9 mouse cellular contexts compared by ENCODE assay signal in the genomic region with DNA sequence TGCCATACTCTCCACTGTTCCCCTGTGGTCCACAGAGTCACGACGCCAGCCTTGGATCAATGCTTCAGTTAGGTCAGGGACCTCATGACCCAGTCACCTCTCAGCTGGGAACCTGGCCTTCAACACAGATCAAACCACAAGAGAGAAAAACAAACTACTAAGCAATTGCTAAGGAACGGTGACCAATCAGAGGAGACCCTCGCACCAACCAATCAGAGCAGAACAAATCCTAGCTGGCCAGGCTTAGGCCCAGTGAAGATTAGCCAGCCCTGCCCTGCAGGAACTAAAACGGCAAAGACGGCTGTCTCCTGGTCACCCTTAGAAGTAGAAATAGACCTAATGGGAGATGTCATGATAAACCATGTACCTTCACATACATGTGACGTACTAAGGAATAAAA. TPM values are rescaled to one million over a fixed set of nuclear protein-coding genes. Genes with fewer than 3 reads are reported as not detected.
DNase-seq lines count a peak whose midpoint lies in the region; ATAC-seq and TF ChIP-seq lines count a peak whose summit lies in the region.
"Had no signal": no experiment of that assay in that cellular context is flagged by ENCODE, and none has a peak within 500 bp of the region (broad histone marks: within the 10 kb centered on the region; RNA-seq: fewer than 3 reads in every experiment).

No protein-coding gene starts in this region.

- H3K27me3 ChIP-seq in heart, embryonic 10.5 days (ENCODE audit: insufficient read depth, poor library complexity, severe bottlenecking) = no peaks in the 10 kb centered on the region
- no peaks in the 10 kb centered on the region for H3K27me3 ChIP-seq in heart, embryonic 16.5 days (ENCODE audit: control insufficient read depth, insufficient read depth, low read length)
- no peaks in the 10 kb centered on the region for H3K27me3 ChIP-seq in lung, postnatal 0 days (replicated peaks; ENCODE audit: insufficient read depth, low read length)
- no peaks in the 10 kb centered on the region for H3K27me3 ChIP-seq in stomach, postnatal 0 days (ENCODE audit: control insufficient read depth, insufficient read depth, low read length)

- H3K9me3 ChIP-seq in heart, embryonic 10.5 days = no peaks in the 10 kb centered on the region
- no peaks in the 10 kb centered on the region for H3K9me3 ChIP-seq in heart, embryonic 16.5 days (replicated peaks; ENCODE audit: control insufficient read depth, low read length)
- no peaks in the 10 kb centered on the region for H3K9me3 ChIP-seq in lung, postnatal 0 days (ENCODE audit: low read length)
- H3K9me3 ChIP-seq in stomach, postnatal 0 days (ENCODE audit: control insufficient read depth, low read length) = no peaks in the 10 kb centered on the region
- H3K9me3 ChIP-seq: G1E had no signal

- H3K9ac ChIP-seq in heart, embryonic 16.5 days (ENCODE audit: low read length) = 0 out of 2 replicates have a peak overlapping the region, but pooled peaks have one; percentile 30
- H3K9ac ChIP-seq in lung, postnatal 0 days (replicated peaks; ENCODE audit: low read depth) = no peak overlapping the region
- H3K9ac ChIP-seq in stomach, postnatal 0 days (ENCODE audit: low read length) = no peak overlapping the region

- peak overlapping the region; percentile 47 for H3K4me2 ChIP-seq in heart, embryonic 16.5 days (ENCODE audit: low read depth, low read length)
- H3K4me2 ChIP-seq in lung, postnatal 0 days (replicated peaks; ENCODE audit: low read depth, low read length) = peak overlapping the region; percentile 38
- H3K4me2 ChIP-seq in stomach, postnatal 0 days (replicated peaks; ENCODE audit: low read depth) = peak overlapping the region; percentile 35

- no peak for TF ChIP-seq CTCF in lung, postnatal 0 days (IDR thresholded peaks at IDR 0.05)
- TF ChIP-seq CTCF in stomach, postnatal 0 days (IDR thresholded peaks at IDR 0.05; ENCODE audit: low read depth) = no peak

- DNase-seq in heart, adult 11 months = peak; percentile 98
- no peak for DNase-seq in heart, embryonic 10.5 days (ENCODE audit: low spot score)
- peak; percentile 33 for DNase-seq in embryo, embryonic 11 days
- peak; percentile 75 for DNase-seq in kidney, postnatal 14 days
- peak; percentile 73 for DNase-seq in lung, postnatal 0 days (ENCODE audit: low spot score)
- peak; percentile 73 for DNase-seq in stomach, postnatal 0 days (ENCODE audit: low spot score)

- H3K4me1 ChIP-seq in heart, embryonic 10.5 days = peaks cover 5% of the 10 kb centered on the region; the same call in 1 of the 2 replicates
- peaks cover 5% of the 10 kb centered on the region for H3K4me1 ChIP-seq in heart, embryonic 16.5 days (ENCODE audit: control insufficient read depth, insufficient read depth, low read length)
- no peaks in the 10 kb centered on the region for H3K4me1 ChIP-seq in lung, postnatal 0 days (ENCODE audit: insufficient read depth, low read depth, low read length)
- peaks cover 3% of the 10 kb centered on the region; the same call in 1 of the 2 replicates for H3K4me1 ChIP-seq in stomach, postnatal 0 days (replicated peaks; ENCODE audit: control insufficient read depth, insufficient read depth)

- no peak for TF ChIP-seq EP300 in lung, postnatal 0 days (IDR thresholded peaks at IDR 0.05)
- no peak for TF ChIP-seq EP300 in stomach, postnatal 0 days (optimal IDR thresholded peaks at IDR 0.05)

- WGBS in heart, embryonic 10.5 days = 46% methylated on average over 7 of the region's 7 CpGs
- WGBS in heart, embryonic 16.5 days = 50% methylated on average over 7 of the region's 7 CpGs
- WGBS in lung, postnatal 0 days = 44% methylated on average over 7 of the region's 7 CpGs
- WGBS in stomach, postnatal 0 days = 36% methylated on average over 7 of the region's 7 CpGs

- peaks cover 48% of the 10 kb centered on the region for H3K36me3 ChIP-seq in heart, embryonic 10.5 days
- H3K36me3 ChIP-seq in heart, embryonic 16.5 days (ENCODE audit: control insufficient read depth, insufficient read depth) = peaks cover 22% of the 10 kb centered on the region
- H3K36me3 ChIP-seq in lung, postnatal 0 days (ENCODE audit: insufficient read depth, low read length) = no peaks in the 10 kb centered on the region
- no peaks in the 10 kb centered on the region for H3K36me3 ChIP-seq in stomach, postnatal 0 days (ENCODE audit: control insufficient read depth, insufficient read depth, low read length)

- no peak overlapping the region for H3K27ac ChIP-seq in heart, embryonic 10.5 days
- H3K27ac ChIP-seq in heart, embryonic 16.5 days (ENCODE audit: low read length) = no peak overlapping the region
- H3K27ac ChIP-seq in lung, postnatal 0 days (ENCODE audit: low read length) = no peak overlapping the region
- peak overlapping the region; percentile 46; the same call in 1 of the 2 replicates for H3K27ac ChIP-seq in stomach, postnatal 0 days (replicated peaks)

- ATAC-seq in heart, embryonic 16.5 days (replicated peaks; ENCODE audit: extremely low read depth, insufficient read depth, low FRiP score) = peak; percentile 46
- ATAC-seq in lung, postnatal 0 days = peak; percentile 88
- peak; percentile 92 for ATAC-seq in stomach, postnatal 0 days (ENCODE audit: low FRiP score, low TSS enrichment)
- ATAC-seq in granulocyte monocyte progenitor cell, adult 5-6 weeks (replicated peaks; ENCODE audit: poor library complexity, severe bottlenecking) = no peak

- H3K4me3 ChIP-seq in heart, embryonic 10.5 days = no peak overlapping the region
- peak overlapping the region; percentile 20 for H3K4me3 ChIP-seq in heart, embryonic 16.5 days (ENCODE audit: low read length)
- 0 out of 2 replicates have a peak overlapping the region, but pooled peaks have one; percentile 14 for H3K4me3 ChIP-seq in lung, postnatal 0 days (ENCODE audit: low read depth, low read length)
- no peak overlapping the region for H3K4me3 ChIP-seq in stomach, postnatal 0 days (ENCODE audit: low read depth, low read length)

RNA-seq across cellular contexts. Expression of a gene that starts 9.1 kb away (rescaled TPM):
- 71.9 and 73.4 TPM in 2 replicates for polyA plus RNA-seq in heart, embryonic 10.5 days (2016; fragmentation: Nextera tagmentation; extraction: Ambion mirVana)
- polyA plus RNA-seq in heart, embryonic 16.5 days (2015; fragmentation: Nextera tagmentation; extraction: Ambion mirVana) = 65.6 and 67.6 TPM in 2 replicates
- polyA plus RNA-seq in lung, postnatal 0 days (2015; fragmentation: Nextera tagmentation; extraction: Ambion mirVana) = 19.7 and 22.1 TPM in 2 replicates
- 26.0 and 27.8 TPM in 2 replicates for polyA plus RNA-seq in stomach, postnatal 0 days (2015; fragmentation: Nextera tagmentation; extraction: Ambion mirVana)
- total RNA-seq in granulocyte monocyte progenitor cell, adult 5-6 weeks (2014; fragmentation: Nextera tagmentation) = 44.6 and 48.1 TPM in 2 replicates
- total RNA-seq in granulocyte monocyte progenitor cell, adult 5-6 weeks (2017) = 11.1 and 14.0 TPM in 2 replicates

RNA-seq across cellular contexts. Expression of a gene that starts 46.5 kb away (rescaled TPM):
- polyA plus RNA-seq in heart, embryonic 10.5 days (2016; fragmentation: Nextera tagmentation; extraction: Ambion mirVana) = 31.2 and 33.9 TPM in 2 replicates
- polyA plus RNA-seq in heart, embryonic 16.5 days (2015; fragmentation: Nextera tagmentation; extraction: Ambion mirVana) = 22.3 and 24.9 TPM in 2 replicates
- polyA plus RNA-seq in lung, postnatal 0 days (2015; fragmentation: Nextera tagmentation; extraction: Ambion mirVana) = 37.8 and 48.3 TPM in 2 replicates
- 18.3 and 20.6 TPM in 2 replicates for polyA plus RNA-seq in stomach, postnatal 0 days (2015; fragmentation: Nextera tagmentation; extraction: Ambion mirVana)
- total RNA-seq in granulocyte monocyte progenitor cell, adult 5-6 weeks (2014; fragmentation: Nextera tagmentation) = 2.8 and 5.7 TPM in 2 replicates
- total RNA-seq in granulocyte monocyte progenitor cell, adult 5-6 weeks (2017) = 3.0 and 4.7 TPM in 2 replicates

Comparison
In these comparisons a context has a peak if more than half of its experiments do, and no peak if none do; other contexts are left out.
1. H3K4me3 ChIP-seq: peak in heart, embryonic 16.5 days (single experiment) and lung, postnatal 0 days (single experiment); none in heart, embryonic 10.5 days (single experiment) and stomach, postnatal 0 days (single experiment).
2. Peak in every context shown above with its lines, with median percentiles within 50 percentile points of each other: H3K4me2 ChIP-seq.